ENCODE assay signal across 9 mouse cellular contexts in the genomic region with DNA sequence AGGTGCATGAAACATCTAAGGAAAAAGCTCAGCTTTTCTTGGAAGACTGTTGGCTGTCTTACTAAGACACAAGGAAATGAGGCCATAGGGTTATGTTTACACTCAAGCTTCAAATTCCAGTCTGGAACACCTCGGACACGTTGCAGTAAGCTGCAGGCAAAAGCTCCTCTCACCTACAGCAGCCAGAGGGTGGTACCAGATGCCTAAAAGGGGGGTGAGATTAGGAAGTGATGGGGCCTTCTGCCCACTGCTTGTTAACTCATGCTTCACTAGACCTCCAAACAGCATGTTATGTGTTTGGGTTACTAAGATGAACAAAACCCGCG. TPM values are rescaled to one million over a fixed set of nuclear protein-coding genes. Genes with fewer than 3 reads are reported as not detected.
A peak's percentile ranks its signal among the peaks of the same experiment; 100 is the strongest.
DNase-seq lines count a peak whose midpoint lies in the region; ATAC-seq and TF ChIP-seq lines count a peak whose summit lies in the region.
"Had no signal": no experiment of that assay in that cellular context is flagged by ENCODE, and none has a peak within 500 bp of the region (broad histone marks: within the 10 kb centered on the region; RNA-seq: fewer than 3 reads in every experiment).

No protein-coding gene starts in this region.

- TF ChIP-seq CTCF in testis, adult 2 months (IDR thresholded peaks at IDR 0.05; ENCODE audit: control insufficient read depth, insufficient read depth, insufficient replicate concordance, low read depth, low read length) = no peak

- H3K4me2 ChIP-seq in liver, embryonic 12.5 days = peak overlapping the region; percentile 74
- H3K4me2 ChIP-seq in stomach, embryonic 16.5 days (ENCODE audit: low read depth, low read length) = peak overlapping the region; percentile 57

- no peaks in the 10 kb centered on the region for H3K9me3 ChIP-seq in liver, embryonic 12.5 days (replicated peaks)
- H3K9me3 ChIP-seq in stomach, embryonic 16.5 days (replicated peaks; ENCODE audit: control insufficient read depth, low read length) = no peaks in the 10 kb centered on the region

- no peaks in the 10 kb centered on the region for H3K4me1 ChIP-seq in testis, adult 2 months (ENCODE audit: control insufficient read depth, insufficient read depth, low read length)
- peaks cover 8% of the 10 kb centered on the region for H3K4me1 ChIP-seq in liver, embryonic 12.5 days
- H3K4me1 ChIP-seq in stomach, embryonic 16.5 days (ENCODE audit: control insufficient read depth, insufficient read depth, low read length) = no peaks in the 10 kb centered on the region; the same call in 1 of the 2 replicates

- TF ChIP-seq POLR2A in testis, adult 2 months (IDR thresholded peaks at IDR 0.05; ENCODE audit: control insufficient read depth, low read depth, low read length) = no peak

- peak overlapping the region; percentile 71; the same call in 1 of the 2 replicates for H3K9ac ChIP-seq in liver, embryonic 12.5 days
- H3K9ac ChIP-seq in stomach, embryonic 16.5 days (ENCODE audit: low read length) = peak overlapping the region; percentile 79

- peak; percentile 59 for ATAC-seq in cerebellum, adult (ENCODE audit: insufficient number of reproducible peaks, low FRiP score, low TSS enrichment)
- ATAC-seq in liver, embryonic 12.5 days = peak; percentile 35
- peak; percentile 57 for ATAC-seq in stomach, embryonic 16.5 days (ENCODE audit: insufficient read depth, low FRiP score)
- no peak for ATAC-seq in CD4-positive, CD25-positive, alpha-beta regulatory T cell, adult 4 months

- 10% methylated on average over 4 of the region's 4 CpGs for WGBS in liver, embryonic 12.5 days (ENCODE audit: insufficient replicate concordance)
- 15% methylated on average over 4 of the region's 4 CpGs for WGBS in stomach, embryonic 16.5 days

- H3K4me3 ChIP-seq in testis, adult 2 months (ENCODE audit: control insufficient read depth, low read depth, low read length) = peak overlapping the region; percentile 100
- peak overlapping the region; percentile 70 for H3K4me3 ChIP-seq in liver, embryonic 12.5 days
- H3K4me3 ChIP-seq in stomach, embryonic 16.5 days (replicated peaks; ENCODE audit: low read length) = peak overlapping the region; percentile 63

- H3K36me3 ChIP-seq in testis, adult 2 months (ENCODE audit: control insufficient read depth, insufficient read depth, low read length) = no peaks in the 10 kb centered on the region
- H3K36me3 ChIP-seq in liver, embryonic 12.5 days = peaks cover 16% of the 10 kb centered on the region; the same call in 1 of the 2 replicates
- H3K36me3 ChIP-seq in stomach, embryonic 16.5 days (ENCODE audit: control insufficient read depth, insufficient read depth, low read length) = no peaks in the 10 kb centered on the region

- peak overlapping the region; percentile 99 for H3K27ac ChIP-seq in testis, adult 2 months (ENCODE audit: control insufficient read depth, insufficient read depth, low read depth, low read length)
- no peak overlapping the region for H3K27ac ChIP-seq in liver, embryonic 12.5 days
- H3K27ac ChIP-seq in stomach, embryonic 16.5 days (ENCODE audit: low read length) = peak overlapping the region; percentile 96

- no peaks in the 10 kb centered on the region for H3K27me3 ChIP-seq in testis, adult 2 months (ENCODE audit: control insufficient read depth, insufficient read depth, low read length)
- H3K27me3 ChIP-seq in liver, embryonic 12.5 days (replicated peaks) = no peaks in the 10 kb centered on the region
- no peaks in the 10 kb centered on the region for H3K27me3 ChIP-seq in stomach, embryonic 16.5 days (ENCODE audit: control insufficient read depth, insufficient read depth, low read length)

- DNase-seq in cerebellum, postnatal 14 days = no peak
- no peak for DNase-seq in testis, postnatal 10 days (ENCODE audit: low spot score)
- DNase-seq in adrenal gland, adult 18-20 months (ENCODE audit: low spot score in 2 of 2) = no peak

RNA-seq across cellular contexts. Expression of a gene that starts 0.6 kb away (rescaled TPM):
- 7.5 and 10.0 TPM in 2 replicates for polyA plus RNA-seq in testis, adult 2 months (2012; rRNA removed)
- 42.0 TPM in 2 replicates for polyA plus RNA-seq in liver, embryonic 12.5 days (2016; fragmentation: Nextera tagmentation; extraction: Ambion mirVana)
- 47.6 and 53.7 TPM in 2 replicates for polyA plus RNA-seq in stomach, embryonic 16.5 days (2015; fragmentation: Nextera tagmentation; extraction: Ambion mirVana)
- total RNA-seq in adrenal gland, adult 18-20 months (2021) = 10 to 100 TPM; 37.1 to 41.7 TPM
- polyA plus RNA-seq in CD4-positive, CD25-positive, alpha-beta regulatory T cell, adult 4 months (2017; shearing (Covaris generic)) = 10 to 100 TPM; 24.6 to 26.9 TPM

RNA-seq across cellular contexts. Expression of a gene that starts 9.9 kb away (rescaled TPM):
- not detected in 2 replicates for polyA plus RNA-seq in testis, adult 2 months (2012; rRNA removed)
- polyA plus RNA-seq in liver, embryonic 12.5 days (2016; fragmentation: Nextera tagmentation; extraction: Ambion mirVana) = not detected in 2 replicates
- not detected in 2 replicates for polyA plus RNA-seq in stomach, embryonic 16.5 days (2015; fragmentation: Nextera tagmentation; extraction: Ambion mirVana)
- not detected for total RNA-seq in adrenal gland, adult 18-20 months (2021)
- polyA plus RNA-seq in CD4-positive, CD25-positive, alpha-beta regulatory T cell, adult 4 months (2017; shearing (Covaris generic)) = not detected
- polyA plus RNA-seq: large intestine, adult 2 months had no signal

RNA-seq across cellular contexts. Expression of a gene that starts 35.1 kb away (rescaled TPM):
- 0.26 and 0.83 TPM in 2 replicates for polyA plus RNA-seq in testis, adult 2 months (2012; rRNA removed)
- 0.07 TPM in 1 of 2 replicates, not detected in the other for polyA plus RNA-seq in liver, embryonic 12.5 days (2016; fragmentation: Nextera tagmentation; extraction: Ambion mirVana)
- polyA plus RNA-seq in stomach, embryonic 16.5 days (2015; fragmentation: Nextera tagmentation; extraction: Ambion mirVana) = 0.08 TPM in 1 of 2 replicates, not detected in the other
- not detected for total RNA-seq in adrenal gland, adult 18-20 months (2021)
- not detected for polyA plus RNA-seq in CD4-positive, CD25-positive, alpha-beta regulatory T cell, adult 4 months (2017; shearing (Covaris generic))
- polyA plus RNA-seq: large intestine, adult 2 months had no signal
